Mouse (Mus musculus): ENCODE measurements around the gene Ltc4s.

Ltc4s gene

DNA sequence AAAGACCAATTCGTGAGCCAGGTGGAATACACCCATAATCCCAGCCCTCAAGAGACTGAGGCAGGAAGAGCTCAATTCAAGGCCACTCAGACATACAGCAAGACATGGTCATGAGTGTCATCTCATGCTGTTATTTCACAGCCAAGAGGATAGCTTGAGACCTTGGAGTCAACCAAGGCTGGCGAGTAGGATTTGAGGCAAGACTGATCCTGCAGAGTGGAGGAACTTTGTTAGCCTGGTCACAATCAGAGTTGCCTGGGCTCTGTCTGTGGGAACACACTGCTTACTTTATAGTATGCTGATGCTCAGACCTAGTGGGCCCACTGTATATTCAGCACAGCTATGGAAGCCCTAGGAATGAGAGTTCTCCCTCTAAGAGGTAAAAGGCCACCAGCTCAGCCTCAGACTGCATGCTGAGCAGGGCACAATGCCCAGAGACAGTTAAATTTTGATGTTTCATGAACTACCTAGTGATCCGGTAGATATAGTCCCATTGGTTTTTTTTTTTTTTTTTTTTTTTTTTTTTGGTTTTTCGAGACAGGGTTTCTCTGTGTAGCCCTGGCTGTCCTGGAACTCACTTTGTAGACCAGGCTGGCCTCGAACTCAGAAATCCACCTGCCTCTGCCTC lies 40.1 kb downstream of the Ltc4s start:
- DNase-seq (ENCODE audit: low read depth) = no peak

DNA sequence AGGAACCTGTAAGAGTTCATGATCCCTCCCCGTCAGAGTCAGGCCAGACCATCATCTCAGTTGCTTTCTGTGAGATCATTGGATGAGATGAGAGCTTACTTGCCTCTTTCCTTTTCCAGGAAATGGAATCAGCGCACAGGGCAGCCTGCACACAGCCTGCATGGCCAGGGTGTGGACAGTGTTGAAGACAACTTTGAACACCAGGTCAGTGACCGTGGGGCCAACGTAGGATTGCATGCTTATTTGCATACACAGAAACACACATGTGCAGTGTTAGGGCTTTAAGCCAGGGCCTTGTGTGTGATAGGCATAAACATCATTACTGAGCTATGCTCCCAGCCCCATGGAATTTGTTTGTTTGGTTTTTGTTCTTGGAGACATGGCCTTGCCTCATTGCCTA lies 40.9 kb downstream of the Ltc4s start:
- no peak for DNase-seq (ENCODE audit: low read depth)

DNA sequence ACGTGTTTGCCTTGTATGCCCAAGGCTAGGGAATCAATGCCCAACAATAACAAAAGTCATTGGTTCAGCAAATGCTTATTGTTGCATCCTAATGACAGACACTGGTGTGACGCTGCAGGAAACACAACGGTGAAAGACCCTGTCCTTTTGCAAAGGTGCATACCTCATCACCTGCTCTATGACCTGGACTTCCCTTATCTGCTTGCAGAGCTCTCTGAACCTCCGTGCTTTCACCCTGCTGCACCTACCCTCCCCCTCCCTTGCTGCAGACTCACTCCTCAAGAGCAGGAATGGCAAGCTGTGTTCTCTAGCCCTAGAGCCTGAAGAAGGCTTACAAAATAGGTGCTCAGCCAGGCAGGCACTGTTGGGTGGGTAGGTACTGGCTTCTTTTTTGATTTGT lies 43.6 kb downstream of the Ltc4s start:
- no peak for DNase-seq (ENCODE audit: low read depth)

DNA sequence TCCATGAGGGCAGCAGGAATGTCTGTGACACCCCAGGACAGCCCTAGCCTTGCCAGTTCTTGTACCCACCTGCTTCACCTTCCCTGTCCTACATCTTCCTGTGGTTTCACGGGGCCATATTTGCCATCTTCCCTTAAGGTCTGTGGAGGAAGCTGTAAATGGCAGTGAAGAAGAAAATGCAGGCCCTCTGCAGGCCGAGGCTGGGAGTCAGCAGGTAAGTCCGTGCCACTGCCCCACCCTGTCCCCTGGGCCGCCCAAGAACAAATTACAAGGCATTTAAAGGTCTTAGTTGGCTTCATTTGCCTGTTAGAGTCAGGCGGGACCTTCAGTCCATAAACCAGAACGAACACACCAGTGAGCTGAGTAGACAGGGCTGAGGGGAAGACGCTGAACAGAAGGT lies 44.3 kb downstream of the Ltc4s start:
- DNase-seq (ENCODE audit: low read depth) = no peak

DNA sequence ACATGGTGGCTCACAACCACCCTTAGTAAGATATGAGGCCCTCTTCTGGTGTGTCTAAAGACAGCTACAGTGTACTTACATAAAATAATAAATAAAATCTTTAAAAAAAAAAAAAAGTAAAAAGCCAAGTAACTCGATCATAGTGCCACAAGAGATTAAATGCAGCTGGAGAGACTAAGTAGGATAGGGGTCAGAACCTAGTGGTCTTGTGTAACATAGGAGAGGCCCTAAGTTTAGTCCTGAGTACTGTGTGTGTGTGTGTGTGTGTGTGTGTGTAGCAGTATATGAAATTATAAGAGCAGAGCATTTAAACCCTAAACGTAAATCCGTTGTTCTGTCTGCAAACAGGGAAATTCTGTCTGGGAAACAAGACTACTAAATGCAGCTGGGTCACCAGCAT lies 46.1 kb downstream of the Ltc4s start:
- no peak for DNase-seq (ENCODE audit: low read depth)

DNA sequence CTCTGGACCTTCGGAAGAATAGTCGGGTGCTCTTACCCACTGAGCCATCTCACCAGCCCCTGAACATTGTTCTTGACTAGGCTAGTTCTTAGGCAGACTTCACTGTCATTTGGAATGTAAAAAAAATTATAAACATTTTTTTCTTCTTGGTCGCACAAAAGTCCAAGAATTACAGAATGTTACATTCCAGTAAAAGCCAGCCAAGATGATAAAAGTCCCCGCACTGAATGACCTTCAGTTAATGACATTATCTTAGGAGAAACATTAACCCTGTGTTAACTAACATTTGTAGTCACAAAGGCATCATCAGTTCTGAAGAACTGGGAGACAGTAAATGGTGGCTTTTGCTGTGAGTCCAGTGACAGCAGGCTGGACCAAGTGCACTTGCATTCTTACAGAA lies 48.1 kb downstream of the Ltc4s start:
- DNase-seq (ENCODE audit: low read depth) = no peak

DNA sequence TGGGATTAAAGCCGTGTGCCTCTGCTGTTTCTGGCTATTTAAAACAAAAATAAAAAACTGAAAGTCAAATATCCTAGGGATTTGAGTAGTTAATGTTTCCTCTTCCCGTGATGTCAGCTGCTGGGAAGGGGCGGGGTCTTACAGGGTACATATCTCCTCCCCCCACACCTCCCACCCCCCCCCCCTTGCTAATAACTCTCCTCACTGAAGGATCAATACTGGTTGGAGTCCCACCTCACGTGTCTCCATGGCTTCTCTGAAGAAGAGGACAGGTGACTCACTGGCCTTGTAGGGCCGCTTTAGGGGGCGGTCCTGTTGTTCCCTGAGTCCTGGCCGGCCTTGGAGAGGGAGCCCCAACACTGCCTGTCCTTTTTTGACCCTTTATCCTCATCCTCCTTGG lies 49.7 kb downstream of the Ltc4s start:
- DNase-seq (ENCODE audit: low read depth) = no peak

Measured in fibroblast of lung, adult 2 months (primary cell).